Mouse (Mus musculus): ENCODE data around the gene Pibf1. TPM values are rescaled to one million over a fixed set of nuclear protein-coding genes. Genes with fewer than 3 reads are reported as not detected.

Pibf1 gene
- polyA plus RNA-seq, 1 experiment from 2014 or later, result 7.0 TPM

DNA sequence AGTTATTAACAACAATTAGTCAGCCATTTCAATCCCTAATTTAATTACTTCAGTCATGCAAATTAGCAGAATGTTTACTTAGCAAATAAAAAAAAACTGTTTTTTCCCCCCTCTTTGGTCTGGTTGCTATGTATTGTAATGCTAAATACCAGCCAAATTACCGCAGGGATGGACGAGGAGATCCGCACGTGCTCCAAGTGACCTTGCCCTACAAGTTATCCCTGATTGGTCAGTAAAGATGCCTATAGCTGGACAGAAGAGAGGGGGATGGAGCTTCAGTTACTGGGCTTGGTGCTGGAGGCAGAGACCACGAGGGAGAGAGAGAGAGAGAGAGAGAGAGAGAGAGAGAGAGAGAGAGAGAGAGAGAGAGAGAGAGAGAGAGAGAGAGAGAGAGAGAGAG, 167.5 kb downstream of the Pibf1 start:
- no peak overlapping the region for H3K4me2 ChIP-seq
- DNase-seq (no peak), ATAC-seq (ENCODE audit: low read depth) (no peak)
- H3K9ac ChIP-seq, result no peak overlapping the region
- H3K9me3 ChIP-seq (replicated peaks), result no peaks in the 10 kb centered on the region
- no peaks in the 10 kb centered on the region for H3K27me3 ChIP-seq
- peaks cover 15% of the 10 kb centered on the region for H3K4me1 ChIP-seq (replicated peaks)
- 63% methylated on average over 5 of the region's 5 CpGs for WGBS (ENCODE audit: insufficient replicate concordance)
- no peaks in the 10 kb centered on the region for H3K36me3 ChIP-seq
- H3K27ac ChIP-seq, result no peak overlapping the region
- H3K4me3 ChIP-seq (replicated peaks), result no peak overlapping the region

DNA sequence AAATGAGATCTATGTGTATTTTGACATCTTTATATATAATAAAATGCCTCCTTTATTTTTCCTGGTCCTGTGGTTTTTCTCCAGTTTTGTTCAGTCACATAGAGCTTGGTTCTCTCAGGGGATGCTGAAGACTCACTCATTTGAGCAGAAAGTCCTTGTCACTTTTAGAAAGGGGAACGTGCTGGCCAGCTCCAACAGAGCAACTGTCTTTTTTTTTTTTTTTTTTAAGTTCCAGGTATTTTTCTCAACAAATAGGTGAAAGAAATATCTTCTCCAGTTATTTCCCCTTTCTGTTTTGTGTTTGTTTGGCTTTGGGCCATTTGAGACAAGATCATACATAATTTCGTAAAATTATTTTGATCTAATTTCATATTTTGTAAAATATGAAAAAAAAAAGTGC, 174.8 kb downstream of the Pibf1 start:
- H3K9me3 ChIP-seq (replicated peaks), result no peaks in the 10 kb centered on the region
- H3K4me1 ChIP-seq (replicated peaks), result no peaks in the 10 kb centered on the region
- no peak overlapping the region for H3K4me2 ChIP-seq
- H3K4me3 ChIP-seq (replicated peaks), result no peak overlapping the region
- no peaks in the 10 kb centered on the region for H3K27me3 ChIP-seq
- H3K27ac ChIP-seq, result no peak overlapping the region
- 38% methylated on average over 2 of the region's 2 CpGs for WGBS (ENCODE audit: insufficient replicate concordance)
- ATAC-seq (ENCODE audit: low read depth), result no peak
- H3K9ac ChIP-seq, result no peak overlapping the region
- DNase-seq, result no peak
- no peaks in the 10 kb centered on the region for H3K36me3 ChIP-seq

DNA sequence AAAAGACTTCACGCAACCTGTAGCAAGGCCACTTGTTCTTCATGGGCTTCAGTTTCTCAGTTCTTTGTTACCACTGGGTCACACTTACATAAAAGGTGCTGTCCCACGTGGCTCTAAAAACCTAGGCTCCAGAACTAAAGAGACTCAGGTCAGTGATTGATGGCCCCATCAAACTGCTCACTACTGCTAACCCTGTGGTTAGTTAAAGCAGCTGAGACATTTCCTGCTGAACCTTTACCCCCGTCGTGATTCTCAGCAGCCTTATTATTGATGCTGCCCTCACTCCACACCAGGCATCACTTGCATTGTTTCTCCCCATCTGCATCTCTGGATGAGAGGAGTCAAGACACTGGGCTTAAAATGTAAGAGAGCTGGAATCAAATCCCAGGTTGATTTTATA, 176.6 kb downstream of the Pibf1 start:
- Histone ChIP-seq H3K9me3 (replicated peaks) (no peaks in the 10 kb centered on the region), H3K27ac (no peak overlapping the region), H3K4me2 (no peak overlapping the region), H3K4me1 (replicated peaks) (no peaks in the 10 kb centered on the region), H3K36me3 (no peaks in the 10 kb centered on the region), H3K9ac (no peak overlapping the region), H3K4me3 (replicated peaks) (no peak overlapping the region), H3K27me3 (no peaks in the 10 kb centered on the region)
- ATAC-seq (ENCODE audit: low read depth) (no peak), DNase-seq (no peak)
- 26% methylated on average over 4 of the region's 4 CpGs for WGBS (ENCODE audit: insufficient replicate concordance)

DNA sequence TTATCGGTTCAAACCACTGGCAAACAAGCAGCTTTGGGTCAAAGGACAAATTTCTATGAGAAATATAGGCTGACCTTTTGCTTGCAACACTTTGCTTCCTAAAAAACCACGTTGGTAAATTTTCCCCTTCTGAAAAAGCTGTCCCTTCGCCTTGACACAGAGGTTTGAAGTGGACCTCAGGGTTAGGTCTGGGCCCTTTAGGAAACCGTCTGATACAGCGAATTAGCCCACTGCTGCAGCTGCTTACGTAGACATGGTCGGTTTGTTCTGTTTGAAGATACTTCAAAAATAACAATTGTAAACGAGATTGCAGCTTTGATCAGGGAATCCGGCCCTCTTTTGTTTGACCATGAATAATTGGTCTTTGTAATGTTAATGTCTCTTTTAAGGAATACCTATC, 179.1 kb downstream of the Pibf1 start:
- Histone ChIP-seq H3K4me3 (replicated peaks) (no peak overlapping the region), H3K27me3 (no peaks in the 10 kb centered on the region), H3K27ac (no peak overlapping the region), H3K4me1 (replicated peaks) (no peaks in the 10 kb centered on the region), H3K9me3 (replicated peaks) (no peaks in the 10 kb centered on the region), H3K9ac (no peak overlapping the region), H3K36me3 (no peaks in the 10 kb centered on the region), H3K4me2 (no peak overlapping the region)
- WGBS (ENCODE audit: insufficient replicate concordance), result 43% methylated on average over 9 of the region's 9 CpGs
- ATAC-seq (ENCODE audit: low read depth) (no peak), DNase-seq (no peak)

DNA sequence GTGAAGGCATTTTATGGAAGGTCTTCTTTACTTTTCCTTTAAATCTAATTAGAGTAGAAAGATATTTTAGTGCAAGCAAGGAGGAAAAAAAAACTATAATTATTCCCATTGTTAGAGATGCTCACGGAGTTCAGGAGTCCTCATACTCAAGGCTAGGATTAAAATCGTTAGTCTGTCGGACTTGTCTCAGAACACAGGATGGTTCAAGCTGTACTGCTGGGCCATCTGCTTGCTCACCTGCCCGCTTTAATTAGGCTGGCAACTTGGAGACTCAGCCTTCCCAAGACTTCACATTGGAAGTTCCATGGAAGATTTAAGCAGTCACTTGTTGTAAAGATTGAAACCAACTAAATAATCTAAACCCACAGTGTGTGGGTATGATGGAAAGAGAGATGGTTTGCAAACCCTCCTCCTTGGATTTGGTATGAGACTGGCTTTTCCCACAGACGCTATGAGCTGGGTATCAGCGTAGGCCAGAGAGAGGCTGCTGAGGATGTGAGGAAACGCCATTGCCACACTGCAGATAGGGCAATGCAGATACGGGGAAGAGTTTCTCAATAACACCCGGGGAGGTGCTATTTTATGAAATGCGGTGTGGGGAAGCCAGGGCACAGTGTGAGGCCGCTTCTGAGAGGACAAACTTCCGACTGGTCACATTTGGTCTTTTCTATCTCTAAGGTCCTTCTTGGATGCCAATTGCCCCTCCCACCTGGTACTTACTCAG, 179.7 kb downstream of the Pibf1 start:
- peak; percentile 47; the same call in 1 of the 2 replicates for ATAC-seq (ENCODE audit: low read depth)
- H3K36me3 ChIP-seq, result no peaks in the 10 kb centered on the region
- no peak overlapping the region for H3K27ac ChIP-seq
- 31% methylated on average over 12 of the region's 12 CpGs for WGBS (ENCODE audit: insufficient replicate concordance)
- no peak overlapping the region for H3K9ac ChIP-seq
- DNase-seq, result no peak
- H3K4me1 ChIP-seq (replicated peaks), result no peaks in the 10 kb centered on the region
- H3K4me2 ChIP-seq, result no peak overlapping the region
- no peaks in the 10 kb centered on the region for H3K27me3 ChIP-seq
- H3K9me3 ChIP-seq (replicated peaks), result no peaks in the 10 kb centered on the region
- no peak overlapping the region for H3K4me3 ChIP-seq (replicated peaks)

DNA sequence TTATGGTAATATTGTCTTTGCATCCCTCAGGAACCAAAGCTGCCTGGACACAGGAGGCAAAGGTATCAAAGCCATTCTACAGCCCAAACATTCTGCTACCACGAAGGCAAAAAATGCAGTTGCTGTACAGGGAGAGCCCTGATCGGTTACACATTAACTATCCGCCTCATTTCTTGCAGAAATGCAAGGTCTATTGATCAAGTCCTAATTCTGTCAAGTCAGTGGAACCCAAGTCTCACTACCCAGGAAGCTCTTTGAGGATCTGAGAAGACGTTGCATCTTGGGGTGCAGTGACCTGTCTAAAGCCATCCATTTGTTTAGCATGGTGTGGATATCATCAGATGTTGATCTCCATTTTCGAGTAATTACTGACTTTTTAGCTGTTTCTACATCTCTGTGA, 181.2 kb downstream of the Pibf1 start:
- H3K9me3 ChIP-seq (replicated peaks), result no peaks in the 10 kb centered on the region
- H3K4me1 ChIP-seq (replicated peaks), result 0 out of 2 replicates have a peak, but pooled peaks cover 1% of the 10 kb centered on the region
- H3K9ac ChIP-seq, result no peak overlapping the region
- no peaks in the 10 kb centered on the region for H3K36me3 ChIP-seq
- H3K4me3 ChIP-seq (replicated peaks), result no peak overlapping the region
- H3K4me2 ChIP-seq, result no peak overlapping the region
- 55% methylated on average over 5 of the region's 5 CpGs for WGBS (ENCODE audit: insufficient replicate concordance)
- H3K27me3 ChIP-seq, result no peaks in the 10 kb centered on the region
- no peak overlapping the region for H3K27ac ChIP-seq
- DNase-seq (no peak), ATAC-seq (ENCODE audit: low read depth) (no peak)

DNA sequence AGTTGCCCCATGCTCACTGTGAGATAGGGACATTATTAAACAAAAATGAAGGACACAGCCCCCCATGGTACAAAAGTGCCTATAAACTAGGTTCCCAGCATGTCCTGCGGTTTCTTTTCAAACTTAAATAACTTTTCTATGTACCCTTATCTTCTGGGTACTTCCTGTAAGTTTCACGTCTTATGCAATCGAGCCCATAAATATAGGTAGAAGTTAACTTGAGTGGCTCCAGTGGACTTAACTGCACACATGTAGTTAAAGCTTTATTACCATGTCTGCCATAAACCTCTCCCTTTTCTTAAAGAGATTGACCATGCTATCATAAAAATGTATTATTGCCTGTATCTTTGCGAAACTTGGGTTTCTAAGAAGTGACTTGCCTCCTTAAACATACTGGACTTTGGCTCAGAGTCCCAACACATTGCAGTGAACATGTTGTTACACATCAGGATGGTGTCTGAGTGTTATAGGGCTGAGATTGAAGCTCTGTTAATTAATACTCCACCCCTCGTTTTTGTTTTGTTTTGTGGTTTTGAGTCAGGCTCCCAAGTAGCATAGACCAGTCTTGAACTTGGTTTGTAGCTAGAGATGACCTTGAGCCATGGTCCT, 181.7 kb downstream of the Pibf1 start:
- H3K4me2 ChIP-seq, result no peak overlapping the region
- no peak for DNase-seq

DNA sequence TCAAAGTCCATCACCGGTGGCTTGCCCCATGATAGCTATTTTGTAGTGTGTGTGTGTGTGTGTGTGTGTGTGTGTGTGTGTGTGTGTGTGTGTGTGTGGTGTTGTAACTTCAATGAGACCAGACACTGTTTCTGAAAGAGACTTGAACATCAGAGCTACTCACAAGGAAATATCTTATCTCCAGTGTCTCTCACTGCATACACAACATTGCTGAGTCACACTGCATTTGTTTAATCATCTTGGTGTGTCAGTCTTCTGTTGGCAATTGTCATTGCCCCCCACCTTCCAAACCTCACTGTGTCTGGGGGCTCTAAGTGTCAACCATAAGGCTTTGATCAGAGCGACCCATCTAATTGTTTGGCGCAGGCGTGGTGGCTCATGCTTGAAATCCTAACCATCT, 186.3 kb downstream of the Pibf1 start:
- ATAC-seq (ENCODE audit: low read depth) (0 out of 2 replicates have a peak, but pooled peaks have one; percentile 43), DNase-seq (no peak)
- H3K36me3 ChIP-seq, result no peaks in the 10 kb centered on the region
- H3K4me3 ChIP-seq (replicated peaks), result no peak overlapping the region
- H3K4me1 ChIP-seq (replicated peaks), result 0 out of 2 replicates have a peak, but pooled peaks cover 4% of the 10 kb centered on the region
- H3K9me3 ChIP-seq (replicated peaks), result no peaks in the 10 kb centered on the region
- no peak overlapping the region for H3K27ac ChIP-seq
- no peak overlapping the region for H3K9ac ChIP-seq
- no peak overlapping the region for H3K4me2 ChIP-seq
- WGBS (ENCODE audit: insufficient replicate concordance), result 66% methylated on average over 4 of the region's 4 CpGs
- no peaks in the 10 kb centered on the region for H3K27me3 ChIP-seq

More for the DNA sequence above, 181.7 kb downstream of the Pibf1 start:
- Histone ChIP-seq H3K9ac (no peak overlapping the region), H3K27ac (no peak overlapping the region), H3K4me3 (replicated peaks) (no peak overlapping the region), H3K9me3 (replicated peaks) (no peaks in the 10 kb centered on the region), H3K4me1 (replicated peaks) (0 out of 2 replicates have a peak, but pooled peaks cover 4% of the 10 kb centered on the region), H3K27me3 (no peaks in the 10 kb centered on the region), H3K36me3 (no peaks in the 10 kb centered on the region)
- ATAC-seq (ENCODE audit: low read depth), result no peak
- WGBS (ENCODE audit: insufficient replicate concordance), result 40% methylated on average over 5 of the region's 5 CpGs

DNA sequence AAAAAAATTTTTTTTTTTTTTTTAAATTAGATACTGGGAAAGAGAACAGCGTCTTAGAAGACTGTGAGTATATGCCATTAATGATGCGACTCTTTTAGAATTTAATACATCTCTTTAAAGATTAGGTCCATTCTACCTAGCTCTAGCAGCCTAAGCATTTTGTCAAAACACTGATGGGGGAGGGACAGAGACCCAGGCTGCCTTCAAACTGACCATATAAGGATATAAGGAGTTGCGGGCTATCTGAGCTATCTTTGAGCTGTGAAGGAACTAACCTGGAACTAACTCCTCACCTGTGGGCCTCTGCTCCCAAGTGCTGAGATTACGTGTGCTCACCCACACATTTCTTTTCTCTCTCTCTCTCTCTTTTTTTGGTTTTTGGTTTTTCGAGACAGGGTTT, 193.0 kb downstream of the Pibf1 start:
- Histone ChIP-seq H3K9ac (no peak overlapping the region), H3K36me3 (no peaks in the 10 kb centered on the region), H3K4me3 (replicated peaks) (no peak overlapping the region), H3K27me3 (peaks cover 13% of the 10 kb centered on the region; the same call in 1 of the 2 replicates), H3K27ac (no peak overlapping the region), H3K4me1 (replicated peaks) (no peaks in the 10 kb centered on the region), H3K4me2 (no peak overlapping the region), H3K9me3 (replicated peaks) (no peaks in the 10 kb centered on the region)
- DNase-seq (no peak), ATAC-seq (ENCODE audit: low read depth) (no peak)
- WGBS (ENCODE audit: insufficient replicate concordance), result 83% methylated on average over 5 of the region's 5 CpGs

DNA sequence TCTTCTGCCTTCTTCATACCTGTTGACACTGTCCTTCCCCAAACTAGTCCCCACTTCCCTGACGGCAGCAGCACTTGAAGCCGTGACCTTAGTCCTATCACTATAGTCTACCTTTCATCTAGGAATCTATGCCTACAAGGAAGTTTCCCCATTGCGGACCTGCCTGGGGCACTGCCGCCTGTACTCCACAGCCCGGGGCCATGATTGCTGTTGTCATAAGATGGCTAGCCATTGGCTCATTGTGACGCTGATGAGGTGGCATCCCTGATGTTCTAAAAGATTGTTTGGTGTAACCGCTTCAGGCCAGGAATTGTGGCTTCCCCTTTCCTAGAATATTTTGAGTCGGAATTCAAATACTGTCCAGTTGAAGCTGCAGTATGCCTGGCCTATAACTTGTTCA, 195.2 kb downstream of the Pibf1 start:
- no peaks in the 10 kb centered on the region for H3K9me3 ChIP-seq (replicated peaks)
- H3K4me2 ChIP-seq, result no peak overlapping the region
- H3K9ac ChIP-seq, result no peak overlapping the region
- no peak overlapping the region for H3K4me3 ChIP-seq (replicated peaks)
- H3K27me3 ChIP-seq, result peaks cover 35% of the 10 kb centered on the region
- no peaks in the 10 kb centered on the region for H3K36me3 ChIP-seq
- ATAC-seq (ENCODE audit: low read depth) (no peak), DNase-seq (no peak)
- 75% methylated on average over 8 of the region's 8 CpGs for WGBS (ENCODE audit: insufficient replicate concordance)
- peaks cover 14% of the 10 kb centered on the region for H3K4me1 ChIP-seq (replicated peaks)
- no peak overlapping the region for H3K27ac ChIP-seq

DNA sequence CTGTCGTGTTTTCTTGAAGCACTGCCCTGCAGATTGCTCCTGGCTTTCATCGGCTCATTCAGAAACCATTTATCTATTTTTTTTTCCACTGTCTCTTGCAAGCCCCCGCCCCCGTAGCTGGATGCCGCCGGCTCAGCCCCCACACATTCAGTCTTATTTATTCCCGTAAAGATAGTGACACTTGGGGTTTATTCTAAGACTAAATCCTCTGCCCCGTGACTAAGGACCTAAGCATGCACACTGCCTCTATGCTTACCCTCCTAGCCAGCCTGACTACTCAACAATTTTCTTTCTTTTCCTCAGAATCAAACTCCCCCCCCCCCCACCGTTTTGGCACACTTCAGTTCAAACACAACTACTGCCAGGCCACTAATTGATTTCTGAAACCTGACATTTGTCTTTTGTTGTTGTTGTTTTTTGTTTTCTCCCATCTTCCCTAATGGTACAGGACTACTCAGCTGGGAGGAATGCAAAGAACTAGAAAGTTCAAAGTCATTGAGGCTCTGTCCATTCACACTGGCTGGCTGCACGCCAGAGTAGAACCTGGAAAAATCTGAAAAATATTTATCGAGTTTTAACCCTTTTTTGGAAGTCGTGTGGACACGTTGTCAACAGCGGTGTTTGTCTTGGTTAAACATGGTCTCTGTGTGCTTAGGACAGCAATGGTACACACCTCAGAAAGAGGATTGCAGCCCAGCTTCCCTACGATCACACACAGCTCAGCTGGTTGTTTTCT, 196.6 kb downstream of the Pibf1 start:
- DNase-seq, result no peak
- Histone ChIP-seq H3K4me1 (replicated peaks) (peaks cover 20% of the 10 kb centered on the region), H3K27me3 (peaks cover 49% of the 10 kb centered on the region)

More for the DNA sequence above, 196.6 kb downstream of the Pibf1 start:
- no peak overlapping the region for H3K9ac ChIP-seq
- no peak overlapping the region for H3K4me2 ChIP-seq
- H3K9me3 ChIP-seq (replicated peaks), result no peaks in the 10 kb centered on the region
- WGBS (ENCODE audit: insufficient replicate concordance), result 58% methylated on average over 15 of the region's 15 CpGs
- ATAC-seq (ENCODE audit: low read depth), result no peak
- no peak overlapping the region for H3K4me3 ChIP-seq (replicated peaks)
- H3K27ac ChIP-seq, result no peak overlapping the region
- H3K36me3 ChIP-seq, result no peaks in the 10 kb centered on the region
